Mouse (Mus musculus): ENCODE results near the gene Vav2.

The Vav2 gene

DNA sequence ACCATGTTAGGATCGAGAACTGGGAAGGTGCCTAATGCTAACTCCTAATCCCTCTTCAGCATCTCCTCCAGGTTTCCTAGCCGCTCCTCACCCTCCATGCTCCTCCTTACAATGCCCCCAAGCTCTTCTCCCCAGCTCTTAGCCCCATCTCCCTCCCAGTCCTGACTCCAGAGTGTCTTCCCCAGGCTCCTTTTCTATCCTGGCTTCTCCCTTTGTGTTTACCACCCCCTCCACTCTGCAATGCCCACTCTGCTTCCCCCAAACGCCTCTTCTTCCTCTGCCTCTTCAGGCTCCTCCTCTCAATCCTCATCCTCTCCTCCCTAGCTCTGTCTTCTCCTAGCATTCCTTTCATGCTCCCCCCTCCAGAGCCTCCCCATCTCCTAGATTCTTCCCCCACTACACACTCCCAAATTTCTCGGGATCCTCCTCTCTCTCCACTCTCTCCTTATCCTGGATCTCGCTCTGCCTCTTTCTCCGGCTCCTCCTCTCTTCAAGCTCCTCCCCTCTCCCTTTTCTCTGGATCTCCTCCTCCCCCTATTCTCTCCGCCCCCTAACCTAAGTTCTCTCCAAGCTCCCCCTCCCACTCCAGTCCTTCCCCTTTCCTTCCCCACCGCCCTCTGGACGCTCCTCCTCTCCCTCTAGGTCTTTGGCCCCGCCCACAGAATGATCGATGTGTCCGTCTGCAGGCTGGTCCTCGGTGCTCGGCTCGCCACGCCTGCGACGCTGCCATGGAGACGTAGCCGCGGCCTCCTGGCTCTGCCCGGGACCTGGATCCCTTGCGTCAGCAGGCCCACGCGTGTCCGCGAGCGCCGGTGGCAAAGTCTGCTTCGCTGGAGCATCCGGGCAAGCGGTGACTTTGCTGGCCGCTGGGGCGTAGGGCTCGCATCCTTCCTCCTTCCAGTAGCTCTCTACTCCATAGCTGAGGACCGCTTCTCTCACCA, 15.2 kb upstream of the Vav2 start, which contains the start of gene Brd3os:
TSS of gene Brd3os (plus strand) at position 558 of the 941 bp plus-strand sequence.
- DNase-seq = peak; percentile 66 to 70

DNA sequence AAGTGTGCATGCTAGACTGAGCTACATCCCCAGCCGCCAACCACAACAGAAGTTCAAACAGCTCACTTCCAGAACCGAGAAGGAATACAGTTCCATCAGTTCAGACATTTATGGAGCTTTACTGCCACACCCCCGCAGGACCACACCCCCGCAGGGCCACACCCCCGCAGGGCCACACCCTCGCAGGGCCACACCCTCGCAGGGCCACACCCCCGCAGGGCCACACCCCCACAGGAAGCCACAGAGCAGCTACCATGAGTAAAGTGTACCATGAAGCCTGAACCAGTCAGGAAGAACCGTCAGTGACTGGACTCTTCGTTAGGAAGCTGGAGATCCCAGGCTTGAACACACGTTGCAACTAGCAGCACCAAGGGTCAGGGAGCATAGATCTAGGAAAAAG, 11.4 kb upstream of the Vav2 start:
- peak in 1 of 2 experiments; percentile 29 for DNase-seq

GRCm38 (mm10) chr2:27437876-27438275, 11.0 kb upstream of the Vav2 start:
- DNase-seq = no peak

DNA sequence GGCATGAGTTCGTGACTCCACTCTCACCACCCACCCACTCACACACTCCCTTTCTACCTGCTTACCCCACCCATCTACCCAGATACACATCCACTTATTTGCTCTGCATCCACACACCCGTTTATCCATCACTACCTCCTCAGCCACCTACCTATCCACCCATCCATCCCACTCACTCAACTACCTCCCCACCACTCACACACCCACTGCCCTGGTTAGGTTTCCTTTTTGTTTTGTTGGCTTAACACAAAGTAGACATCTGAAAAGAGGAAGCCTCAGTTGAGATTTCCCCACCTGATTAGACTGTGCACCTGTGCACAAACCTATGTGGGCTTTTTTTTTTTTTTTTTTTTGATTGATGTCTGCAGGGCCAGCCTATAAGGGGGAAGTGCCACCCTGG, 5.8 kb upstream of the Vav2 start:
- no peak for DNase-seq

DNA sequence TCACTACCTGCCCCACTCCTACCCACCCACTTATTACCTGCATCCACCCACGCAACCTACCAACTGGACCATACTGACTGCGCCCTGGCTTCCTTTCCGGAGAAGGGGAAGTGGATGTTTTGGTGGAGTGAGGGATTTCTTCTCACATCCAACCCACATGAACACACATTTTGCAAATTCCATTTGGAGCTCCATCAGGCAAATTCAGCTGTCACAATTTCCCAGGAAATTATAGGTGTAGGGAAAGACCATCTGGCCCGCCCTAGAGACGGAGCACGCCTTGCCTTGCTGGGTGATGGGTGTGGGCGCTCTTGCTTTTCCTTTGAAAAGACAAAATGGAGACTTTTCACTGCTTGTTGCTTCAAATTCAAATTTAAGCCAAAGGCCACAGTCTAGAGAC, 3.8 kb upstream of the Vav2 start:
- DNase-seq = no peak

DNA sequence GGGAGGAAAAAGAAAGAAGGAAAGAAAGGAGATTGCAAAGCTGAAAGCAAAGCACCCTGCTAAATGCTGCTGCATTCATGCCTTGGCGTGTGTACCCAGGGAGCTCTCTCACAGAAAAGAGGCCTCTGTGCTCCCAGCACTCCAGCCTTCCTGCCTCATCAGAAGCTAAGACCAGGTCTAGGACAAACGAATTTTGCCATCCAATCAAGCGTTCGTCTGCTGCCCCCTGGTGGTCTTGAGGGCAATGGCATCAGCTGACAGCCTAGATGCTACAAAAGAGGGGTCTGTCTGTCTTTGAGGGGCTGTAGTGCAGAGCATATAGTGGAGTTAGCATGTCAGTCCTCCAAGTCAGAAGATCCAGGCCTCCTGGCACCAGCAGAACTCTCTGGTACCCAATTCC, 1.2 kb upstream of the Vav2 start:
- peak; percentile 72 to 85 for DNase-seq

GRCm38 (mm10) chr2:27426406-27426854, 403 bp downstream of the Vav2 start:
- peak in 1 of 2 experiments; percentile 54 for DNase-seq

DNA sequence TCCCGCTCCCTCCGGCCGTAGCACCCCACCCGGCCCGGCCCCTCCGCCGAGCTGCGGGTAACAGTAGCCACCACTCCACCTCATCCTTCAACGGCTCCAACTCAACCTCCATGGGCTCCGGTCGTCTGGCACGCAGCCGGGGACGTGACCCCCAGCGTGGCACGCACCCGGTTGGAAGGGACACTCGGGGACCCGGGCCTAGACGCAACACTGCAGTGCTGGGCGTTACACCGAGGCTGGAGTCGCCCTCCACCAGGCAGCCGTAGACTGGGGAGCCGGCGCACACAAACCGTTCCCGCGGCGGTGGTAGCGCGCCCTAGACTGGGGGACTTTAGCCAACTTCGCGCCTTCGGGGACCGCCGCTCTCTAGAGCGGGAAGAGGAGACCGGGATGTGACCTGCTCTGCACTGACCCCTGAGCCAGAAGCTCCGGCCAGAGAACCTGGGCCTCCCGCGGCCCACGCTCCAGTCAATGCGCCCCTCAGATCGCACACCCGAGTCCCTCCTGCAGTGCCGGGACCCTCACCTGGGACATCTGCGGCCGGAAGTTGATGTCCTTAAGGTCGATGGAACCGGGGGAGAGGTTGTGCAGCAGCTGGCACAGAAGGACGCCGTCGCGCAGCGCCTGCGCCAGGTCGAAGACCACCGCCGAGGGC, 955 bp downstream of the Vav2 start:
- DNase-seq = no peak

GRCm38 (mm10) chr2:27425161-27425611, 1.6 kb downstream of the Vav2 start:
- DNase-seq = no peak

GRCm38 (mm10) chr2:27423596-27423995, 3.2 kb downstream of the Vav2 start:
- no peak for DNase-seq

DNA sequence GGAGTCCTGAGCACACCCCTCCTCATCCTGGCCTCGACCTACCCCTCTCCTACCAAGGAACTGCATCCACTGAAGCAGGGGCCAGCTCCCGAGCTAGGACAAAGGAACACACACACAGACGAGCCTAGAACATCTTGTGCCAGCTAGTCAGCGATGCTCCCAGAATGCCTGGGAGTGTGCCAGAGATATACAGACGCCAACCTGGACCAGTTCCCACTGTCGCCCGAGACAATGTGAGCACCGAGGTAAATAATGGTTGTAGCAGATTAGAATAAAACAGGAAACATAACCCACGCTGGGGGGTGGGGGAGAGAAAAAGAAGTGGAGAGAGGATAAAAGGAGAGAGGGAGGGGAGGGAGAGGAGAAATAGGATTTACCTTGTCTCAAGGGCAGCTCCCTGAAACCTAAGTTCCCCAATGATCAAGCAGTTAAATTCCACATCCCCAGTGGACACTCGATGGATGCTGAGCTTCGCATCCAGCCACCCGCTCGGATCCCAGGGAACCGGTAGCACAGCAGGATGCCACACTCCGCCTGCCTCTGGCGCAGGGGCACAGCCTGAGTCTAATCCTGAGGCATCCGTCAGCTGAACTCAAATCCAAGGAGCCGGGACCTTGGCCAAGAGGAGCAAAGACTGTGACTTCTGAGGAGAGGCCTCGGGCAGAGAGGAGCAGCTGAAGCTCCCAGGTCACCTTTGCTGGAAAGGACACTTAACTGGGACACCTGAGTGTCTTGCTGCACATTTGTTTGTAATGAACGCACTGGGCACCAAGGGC, 5.4 kb downstream of the Vav2 start:
- no peak for DNase-seq

GRCm38 (mm10) chr2:27418577-27419070, 8.2 kb downstream of the Vav2 start:
- DNase-seq = no peak

GRCm38 (mm10) chr2:27417648-27418153, 9.1 kb downstream of the Vav2 start:
- no peak for DNase-seq

GRCm38 (mm10) chr2:27416425-27416824, 10.4 kb downstream of the Vav2 start:
- DNase-seq = no peak

GRCm38 (mm10) chr2:27415060-27415783, 11.6 kb downstream of the Vav2 start:
- no peak for DNase-seq

DNA sequence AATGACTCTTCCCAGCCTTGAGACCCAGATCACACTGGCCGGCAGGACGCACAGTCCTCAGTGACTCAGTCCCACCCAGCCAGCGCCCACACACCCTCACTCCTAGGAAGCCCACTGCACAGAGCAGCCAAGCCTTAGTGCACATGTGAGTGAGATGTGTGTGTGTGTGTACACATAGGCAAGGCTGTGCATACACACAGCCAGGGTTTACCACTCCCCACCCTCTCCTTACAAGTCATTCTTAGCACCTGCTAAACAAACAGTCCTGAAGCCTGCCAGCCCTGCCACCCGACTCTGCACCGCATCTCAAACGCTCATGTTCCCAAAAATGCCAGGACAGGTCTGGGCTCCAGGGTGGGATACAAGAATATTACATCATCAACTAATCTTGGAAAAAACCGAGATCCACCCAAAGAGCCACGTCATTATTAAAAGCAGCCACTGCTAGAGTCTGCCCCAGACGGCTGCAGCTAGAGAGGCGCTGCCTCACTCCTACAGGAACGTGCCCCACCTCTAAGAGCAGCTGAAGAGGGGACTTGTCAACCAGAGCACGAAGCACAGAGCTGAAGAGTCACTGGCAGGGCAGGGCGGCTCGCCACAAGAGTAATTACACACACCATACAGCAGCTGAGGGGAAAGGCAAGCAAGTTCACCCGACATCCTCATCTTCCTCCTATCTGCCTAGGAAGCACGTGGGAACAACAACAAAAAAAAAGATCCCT, 12.7 kb downstream of the Vav2 start:
- DNase-seq = no peak

- no peak for DNase-seq
Measured at GRCm38 (mm10) chr2:27413582-27413935, 13.3 kb downstream of the Vav2 start.

DNA sequence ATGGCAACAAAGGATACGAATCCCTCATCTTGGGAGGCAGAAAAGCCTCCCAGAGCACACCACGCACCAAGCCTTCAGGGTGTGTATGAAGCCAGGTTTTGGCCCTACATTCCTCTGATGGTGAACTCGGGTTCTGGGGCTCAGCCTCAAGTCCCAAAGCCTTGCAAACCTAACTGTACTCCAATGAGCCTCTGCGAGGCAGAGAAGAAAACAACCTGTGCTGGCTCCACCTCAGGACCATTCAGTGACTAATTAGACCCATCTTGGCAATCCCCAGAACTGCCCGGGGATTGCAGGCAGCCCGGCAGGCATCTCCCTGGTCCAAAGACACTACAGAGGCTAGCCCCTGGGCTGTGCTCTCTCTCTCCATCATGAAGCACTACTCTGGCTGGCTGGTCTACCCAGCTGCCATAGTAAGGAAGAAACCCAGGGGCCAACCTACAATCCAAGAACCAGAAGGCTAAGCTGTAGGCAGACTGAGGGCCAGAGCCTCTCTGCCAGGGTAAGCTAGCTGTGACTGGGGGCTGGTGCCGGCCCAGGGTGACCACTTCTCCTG, 14.5 kb downstream of the Vav2 start:
- no peak for DNase-seq

- peak; percentile 57 to 63 for DNase-seq
Measured at GRCm38 (mm10) chr2:27411688-27412174, 15.1 kb downstream of the Vav2 start.

GRCm38 (mm10) chr2:27410518-27411140, 16.2 kb downstream of the Vav2 start:
- DNase-seq = no peak

Data from spleen, adult 18-20 months (tissue).